Mouse (Mus musculus): ENCODE data around the gene Gm10681.
"Not testable (repeated sequence)": the region's sequence is repeated elsewhere in the genome, so short reads cannot be mapped to it uniquely, and the experiment has no call there.

- not testable (repeated sequence) for TF ChIP-seq CTCF, POLR2A (IDR thresholded peaks at IDR 0.05; ENCODE audit: insufficient read depth, low read depth, low read length)
These were observed 37.8 kb downstream of the Gm10681 start for GRCm38 (mm10) chr3:98550832-98551231.
